Mouse (Mus musculus): ENCODE results near the gene B230104I21Rik.

- no peak for TF ChIP-seq EP300 (IDR thresholded peaks at IDR 0.05; ENCODE audit: low read depth)
- TF ChIP-seq CTCF (IDR thresholded peaks at IDR 0.05; ENCODE audit: low read depth), result no peak
Measured at GRCm38 (mm10) chr4:154389641-154390040, 53.7 kb downstream of the B230104I21Rik start.
